Mouse (Mus musculus): ENCODE data around the gene Kcnk18.

- no peak for TF ChIP-seq CTCF (IDR thresholded peaks at IDR 0.05; ENCODE audit: low read depth)
- no peak for TF ChIP-seq EP300 (IDR thresholded peaks at IDR 0.05; ENCODE audit: low read depth)
These were observed 57.3 kb downstream of the Kcnk18 start for GRCm38 (mm10) chr19:59276354-59276753.
